Mouse (Mus musculus) lung, postnatal 0 days (tissue): Measurements from ENCODE around the gene Pknox2.

Experiments used
- CTCF ChIP-seq: IDR thresholded peaks from 2 replicates; pipeline ENCODE4 v1.5.1; 2016; ENCODE audit warnings: antibody characterized with exemption, mild to moderate bottlenecking
- EP300 ChIP-seq: IDR thresholded peaks from 2 replicates; pipeline ENCODE4 v1.6.1; 2016; ENCODE audit warnings: antibody characterized with exemption, mild to moderate bottlenecking, control low read depth

- no peak for TF ChIP-seq CTCF
- no peak for TF ChIP-seq EP300
Observed at GRCm38 (mm10) chr9:37053041-37053440, 94.2 kb downstream of the Pknox2 start.
